Mouse (Mus musculus): Measurements from ENCODE around the gene Rgs6.

DNA sequence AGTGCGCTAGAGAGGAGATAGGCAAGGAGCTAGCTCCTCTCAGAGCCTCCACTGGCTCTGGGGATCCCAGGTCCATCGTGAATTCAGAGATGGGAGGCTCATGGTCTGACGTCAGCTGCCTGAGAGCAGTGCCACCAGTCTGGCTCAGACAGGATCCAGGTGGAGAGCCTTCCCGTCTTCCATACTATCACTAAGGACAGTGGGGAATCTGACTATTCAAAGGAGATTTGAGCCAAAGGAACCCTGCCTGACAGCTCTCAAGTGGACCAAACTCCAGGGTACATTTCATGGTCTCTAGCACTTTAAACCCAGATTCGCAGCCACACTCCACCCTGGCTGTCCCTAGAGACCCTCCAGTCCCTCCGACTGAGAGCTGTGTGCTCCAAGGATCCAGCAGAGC, 618.8 kb downstream of the Rgs6 start:
- TF ChIP-seq CTCF (IDR thresholded peaks at IDR 0.05; ENCODE audit: borderline replicate concordance, insufficient read depth, low read depth, low read length) (no peak), POLR2A (IDR thresholded peaks at IDR 0.05; ENCODE audit: borderline replicate concordance, insufficient read depth, low read length) (no peak)

Data from cerebellum, adult 2 months (tissue).